Mouse (Mus musculus) brain, embryonic 14.5 days (tissue): Measurements from ENCODE around the gene Galt.
A peak's percentile ranks its signal among the peaks of the same experiment; 100 is the strongest.

Experiments used
- CTCF ChIP-seq: fragments of 200-500 bp; IDR thresholded peaks from 2 replicates; pipeline ENCODE4 v1.5.1; 2012; ENCODE audit warnings: inconsistent platforms, mild to moderate bottlenecking, moderate library complexity, borderline replicate concordance; ENCODE audit not compliant: insufficient read depth, insufficient read length; ENCODE audit errors: extremely low read depth
- POLR2A ChIP-seq: fragments of 200-500 bp; IDR thresholded peaks from 2 replicates; pipeline ENCODE4 v1.6.1; 2012; ENCODE audit warnings: mild to moderate bottlenecking, inconsistent platforms, borderline replicate concordance; ENCODE audit not compliant: poor library complexity, insufficient read depth, insufficient read length, severe bottlenecking; ENCODE audit errors: extremely low read depth

DNA sequence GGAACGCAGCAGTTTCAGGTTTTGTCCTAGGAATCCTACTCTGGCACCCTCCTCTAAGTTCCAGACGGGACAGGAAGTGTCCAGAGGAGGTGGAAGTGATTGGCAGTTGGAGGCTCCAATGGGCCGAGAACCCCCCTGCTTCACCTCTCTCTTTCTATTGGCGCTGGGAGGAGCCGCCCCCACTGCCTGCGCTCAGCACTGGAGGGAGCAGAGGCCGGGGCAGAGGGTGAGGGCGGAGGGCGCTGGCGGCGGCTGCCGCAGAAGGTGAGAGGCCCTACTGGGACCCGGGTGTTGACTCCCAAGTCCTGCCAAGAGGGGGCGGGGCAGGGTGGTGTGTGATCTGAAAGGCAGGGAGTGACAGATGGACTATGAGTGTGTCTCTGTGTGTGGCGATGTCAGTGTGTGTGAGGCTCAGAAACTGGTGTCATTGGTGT is 5.3 kb downstream of the Galt start:
- no peak for TF ChIP-seq CTCF
- 0 out of 2 replicates have a peak, but pooled peaks have one; percentile 28 for TF ChIP-seq POLR2A
